Mouse (Mus musculus): ENCODE data around the gene 4933434E20Rik.

DNA sequence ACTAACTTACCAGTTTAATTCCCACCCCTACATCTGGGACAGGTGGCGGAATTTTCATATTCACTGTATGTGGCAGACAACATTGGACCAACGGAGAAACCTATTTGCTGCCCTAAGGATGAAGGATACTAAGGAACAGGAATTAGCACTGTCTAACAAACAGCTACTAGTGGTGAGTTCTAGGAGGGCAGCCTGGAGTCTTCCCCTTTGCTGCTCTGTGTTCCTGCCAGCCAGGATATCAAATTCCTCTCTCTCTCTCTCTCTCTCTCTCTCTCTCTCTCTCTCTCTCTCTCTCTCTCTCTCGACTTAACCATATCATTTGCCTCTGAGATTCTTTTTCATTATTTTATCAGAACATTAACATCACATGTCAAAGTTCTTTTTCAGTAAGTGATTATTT, 12.9 kb downstream of the 4933434E20Rik start:
- TF ChIP-seq EP300 (IDR thresholded peaks at IDR 0.05; ENCODE audit: low read depth) (no peak), CTCF (IDR thresholded peaks at IDR 0.05; ENCODE audit: low read depth) (no peak)

Data from heart, postnatal 0 days (tissue).